Mouse (Mus musculus) liver, embryonic 12.5 days (tissue): ENCODE data around the gene Tsc22d4. TPM values are rescaled to one million over a fixed set of nuclear protein-coding genes. Genes with fewer than 3 reads are reported as not detected.

Experiments used
- ATAC-seq: fragments of 200-750 bp; cut with Nextera tagmentation; 2 replicates; pipeline ENCODE4 v1.8.0; 2017; ENCODE audit warnings: moderate number of reproducible peaks, mild to moderate bottlenecking, moderate library complexity
- H3K27ac ChIP-seq: fragments of 300-500 bp; sonication (generic); 2 replicates; pipeline ENCODE4 v1.5.1; 2016; ENCODE audit warnings: mild to moderate bottlenecking
- H3K27me3 ChIP-seq: fragments of 300-500 bp; sonication (generic); replicated peaks from 2 replicates; pipeline ENCODE4 v1.6.1; 2016; ENCODE audit warnings: mild to moderate bottlenecking, moderate library complexity
- H3K36me3 ChIP-seq: fragments of 300-500 bp; sonication (generic); 2 replicates; pipeline ENCODE4 v1.6.1; 2016; ENCODE audit warnings: mild to moderate bottlenecking, moderate library complexity
- H3K4me1 ChIP-seq: fragments of 300-500 bp; sonication (generic); 2 replicates; pipeline ENCODE4 v1.6.1; 2016
- H3K4me2 ChIP-seq: fragments of 300-500 bp; sonication (generic); 2 replicates; pipeline ENCODE4 v1.6.1; 2016; ENCODE audit warnings: mild to moderate bottlenecking, moderate library complexity
- H3K4me3 ChIP-seq: fragments of 300-500 bp; sonication (generic); 2 replicates; pipeline ENCODE4 v1.5.1; 2016; ENCODE audit warnings: mild to moderate bottlenecking, moderate library complexity
- H3K9ac ChIP-seq: fragments of 300-500 bp; sonication (generic); 2 replicates; pipeline ENCODE4 v1.6.1; 2016; ENCODE audit warnings: mild to moderate bottlenecking, moderate library complexity
- H3K9me3 ChIP-seq: fragments of 300-500 bp; sonication (generic); replicated peaks from 2 replicates; pipeline ENCODE4 v1.6.1; 2016; ENCODE audit warnings: mild to moderate bottlenecking, moderate library complexity
- WGBS: fragments of 180-500 bp; shearing (Covaris S2); methylation state at CpG from one replicate; pipeline ENCODE4 v1.1.7; 2016; ENCODE audit not compliant: insufficient replicate concordance; 5-methylcytosine and 5-hydroxymethylcytosine counted together
- polyA plus RNA-seq: library from polyadenylated mRNA; unstranded; fragments of >200 nt; fragmentation: Nextera tagmentation; extraction: Ambion mirVana; gene quantifications from 2 replicates; pipeline ENCODE4 v1.2.1, GENCODE M21; 2016

Gene Tsc22d4
- polyA plus RNA-seq, 1 experiment from 2014 or later = 99.2 TPM

- H3K27ac ChIP-seq = peak overlapping the region; percentile 68
- 22% methylated on average over 5 of the region's 5 CpGs for WGBS
Observed at GRCm38 (mm10) chr5:137776408-137776918, 30.9 kb downstream of the Tsc22d4 start.

GRCm38 (mm10) chr5:137777267-137777845 lies 31.8 kb downstream of the Tsc22d4 start:
- no peak for ATAC-seq
- H3K27ac ChIP-seq = no peak overlapping the region; the same call in 1 of the 2 replicates
- H3K36me3 ChIP-seq = peaks cover 24% of the 10 kb centered on the region
- peaks cover 73% of the 10 kb centered on the region for H3K4me1 ChIP-seq
- H3K4me2 ChIP-seq = peak overlapping the region; percentile 94; the same call in 1 of the 2 replicates
- no peak overlapping the region for H3K9ac ChIP-seq
- WGBS = 69% methylated on average over 7 of the region's 7 CpGs
- H3K4me3 ChIP-seq = no peak overlapping the region
- H3K27me3 ChIP-seq = no peaks in the 10 kb centered on the region
- H3K9me3 ChIP-seq = no peaks in the 10 kb centered on the region

More at GRCm38 (mm10) chr5:137776408-137776918, 30.9 kb downstream of the Tsc22d4 start:
- Histone ChIP-seq H3K4me2 (peak overlapping the region; percentile 15; the same call in 1 of the 2 replicates), H3K9ac (peak overlapping the region; percentile 45), H3K4me3 (no peak overlapping the region), H3K9me3 (no peaks in the 10 kb centered on the region), H3K36me3 (peaks cover 15% of the 10 kb centered on the region), H3K4me1 (peaks cover 65% of the 10 kb centered on the region), H3K27me3 (no peaks in the 10 kb centered on the region)
- ATAC-seq = peak; percentile 14; the same call in 1 of the 2 replicates

DNA sequence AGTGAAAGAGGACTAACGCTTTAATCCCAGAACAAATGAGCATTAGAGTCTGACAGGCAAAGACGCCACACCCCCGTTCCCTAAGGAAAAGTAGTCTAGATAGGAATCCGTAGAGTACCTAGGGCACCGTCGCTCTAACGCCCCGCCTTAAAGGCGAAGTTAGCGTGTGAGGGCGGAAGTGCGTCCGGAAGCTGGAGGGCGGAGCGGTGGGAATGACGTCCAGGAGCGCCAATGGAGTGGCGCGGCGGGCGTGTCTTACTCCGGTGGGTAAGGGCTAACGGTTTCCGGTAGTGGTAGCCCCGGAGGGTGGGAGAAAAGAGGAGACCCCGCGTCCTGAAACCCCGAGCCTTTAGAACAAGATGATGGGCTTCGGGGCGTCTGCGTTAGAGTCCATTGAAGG lies 33.1 kb downstream of the Tsc22d4 start, which contains the start of gene Ppp1r35:
TSS of gene Ppp1r35 (plus strand) at position 215 of the 400 bp plus-strand sequence.
- H3K36me3 ChIP-seq = peaks cover 37% of the 10 kb centered on the region
- H3K4me2 ChIP-seq = peak within 1 kb of the TSS; percentile 94
- no peaks in the 10 kb centered on the region for H3K27me3 ChIP-seq
- H3K9me3 ChIP-seq = no peaks in the 10 kb centered on the region
- peaks cover 73% of the 10 kb centered on the region for H3K4me1 ChIP-seq
- peak within 1 kb of the TSS; percentile 95 for H3K9ac ChIP-seq
- ATAC-seq = peak; percentile 92
- H3K4me3 ChIP-seq = peak within 1 kb of the TSS; percentile 98
- WGBS = under 1% methylated on average over 29 of the region's 31 CpGs
- peak within 1 kb of the TSS; percentile 93 for H3K27ac ChIP-seq

DNA sequence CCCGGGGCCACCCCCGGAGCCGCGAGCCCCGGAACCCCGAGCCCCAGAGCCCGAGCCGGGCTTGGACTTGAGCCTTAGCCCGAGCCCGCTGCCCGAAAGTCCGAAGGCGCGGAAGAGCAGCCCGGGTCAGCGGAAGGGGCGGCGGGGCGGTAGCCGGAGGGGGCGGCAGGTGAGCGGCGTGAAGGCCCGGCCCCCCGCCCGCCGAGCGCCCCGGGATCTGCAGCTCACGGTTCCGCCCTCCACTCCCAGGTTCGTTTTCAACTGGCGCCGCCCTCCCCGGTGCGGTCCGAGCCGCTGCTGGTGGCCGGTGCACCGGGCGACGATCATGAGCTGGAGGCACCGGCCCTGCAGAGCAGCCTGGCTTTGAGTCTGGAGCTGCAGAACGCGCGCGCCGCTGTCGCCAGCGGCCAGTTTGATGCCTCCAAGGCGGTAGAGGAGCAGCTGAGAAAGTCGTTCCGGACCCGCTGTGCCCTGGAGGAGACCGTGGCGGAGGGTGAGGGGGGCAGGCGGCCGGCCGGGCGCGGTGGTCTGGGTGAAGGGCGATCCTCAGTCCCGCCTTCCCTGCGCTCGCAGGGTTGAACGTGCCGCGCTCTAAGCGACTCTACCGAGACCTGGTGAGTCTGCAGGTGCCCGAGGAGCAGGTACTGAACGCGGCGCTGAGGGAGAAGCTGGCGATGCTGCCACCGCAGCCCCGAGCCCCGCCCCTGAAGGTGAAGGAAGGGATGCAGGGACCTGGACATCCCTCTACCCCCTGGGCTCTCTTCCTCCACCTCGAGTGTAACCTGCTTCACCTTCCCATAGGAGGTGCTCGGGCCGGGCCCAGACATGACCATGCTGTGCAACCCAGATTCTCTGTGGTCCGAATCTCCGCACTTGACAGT lies 33.8 kb downstream of the Tsc22d4 start:
- Histone ChIP-seq H3K9me3 (no peaks in the 10 kb centered on the region), H3K4me1 (peaks cover 79% of the 10 kb centered on the region), H3K4me2 (peak overlapping the region; percentile 94), H3K4me3 (peak overlapping the region; percentile 98), H3K9ac (peak overlapping the region; percentile 95), H3K27ac (peak overlapping the region; percentile 93), H3K27me3 (no peaks in the 10 kb centered on the region), H3K36me3 (peaks cover 44% of the 10 kb centered on the region)
- peak; percentile 65 for ATAC-seq
- WGBS = under 1% methylated on average over 83 of the region's 83 CpGs

- H3K9me3 ChIP-seq = no peaks in the 10 kb centered on the region
- H3K4me2 ChIP-seq = no peak overlapping the region
- no peaks in the 10 kb centered on the region for H3K27me3 ChIP-seq
- H3K9ac ChIP-seq = no peak overlapping the region
- no peak overlapping the region for H3K4me3 ChIP-seq
- 83% methylated on average over 7 of the region's 7 CpGs for WGBS
- ATAC-seq = no peak
- H3K4me1 ChIP-seq = peaks cover 79% of the 10 kb centered on the region
- peaks cover 52% of the 10 kb centered on the region for H3K36me3 ChIP-seq
- 0 out of 2 replicates have a peak overlapping the region, but pooled peaks have one; percentile 18 for H3K27ac ChIP-seq
Observed at GRCm38 (mm10) chr5:137781661-137782060, 36.1 kb downstream of the Tsc22d4 start.

- Histone ChIP-seq H3K4me2 (peak overlapping the region; percentile 98), H3K4me3 (peak overlapping the region; percentile 76; the same call in 1 of the 2 replicates), H3K36me3 (peaks cover 52% of the 10 kb centered on the region), H3K27ac (peak overlapping the region; percentile 99), H3K9me3 (no peaks in the 10 kb centered on the region), H3K9ac (peak overlapping the region; percentile 91; the same call in 1 of the 2 replicates), H3K27me3 (0 out of 2 replicates have a peak, but pooled peaks cover under 1% of the 10 kb centered on the region), H3K4me1 (peaks cover 70% of the 10 kb centered on the region)
- no peak for ATAC-seq
- 81% methylated on average over 13 of the region's 13 CpGs for WGBS
Observed at GRCm38 (mm10) chr5:137782776-137783522, 37.4 kb downstream of the Tsc22d4 start.

DNA sequence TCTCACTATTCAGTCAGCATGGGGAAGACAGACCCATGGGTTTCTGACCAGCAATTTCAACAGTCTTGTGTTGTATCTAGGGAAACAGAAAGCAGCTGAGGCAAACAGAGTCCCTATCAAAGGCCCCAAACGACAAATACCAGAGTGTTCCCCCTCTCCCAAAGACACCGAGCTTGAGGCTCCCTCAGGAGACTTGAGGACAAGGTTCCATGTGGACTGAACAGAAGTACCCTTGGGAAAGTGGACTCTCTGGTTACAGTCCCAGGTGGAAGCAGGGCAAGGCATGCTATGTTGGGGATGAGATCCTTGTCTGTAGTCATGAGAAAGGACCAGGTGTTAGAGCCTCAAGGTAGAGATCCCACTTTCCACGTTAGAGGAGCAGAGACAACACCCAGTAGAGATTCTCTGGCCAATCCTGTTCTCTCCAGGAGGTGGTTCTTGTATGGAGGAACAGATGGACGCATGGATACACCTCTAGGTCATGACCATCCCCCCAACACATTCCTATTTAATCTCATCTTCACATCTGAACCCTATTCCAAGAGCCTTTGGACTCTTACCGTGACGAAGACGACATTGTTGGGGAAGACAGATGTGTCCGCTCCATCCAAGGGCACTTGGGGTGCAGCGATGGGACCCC lies 38.5 kb downstream of the Tsc22d4 start:
- 62% methylated on average over 9 of the region's 9 CpGs for WGBS
- peak overlapping the region; percentile 76 for H3K4me3 ChIP-seq
- H3K27me3 ChIP-seq = peaks cover 4% of the 10 kb centered on the region; the same call in 1 of the 2 replicates
- no peak for ATAC-seq
- H3K4me1 ChIP-seq = peaks cover 69% of the 10 kb centered on the region
- peaks cover 52% of the 10 kb centered on the region for H3K36me3 ChIP-seq
- H3K9ac ChIP-seq = peak overlapping the region; percentile 91
- H3K27ac ChIP-seq = peak overlapping the region; percentile 99
- peak overlapping the region; percentile 98 for H3K4me2 ChIP-seq
- no peaks in the 10 kb centered on the region for H3K9me3 ChIP-seq

DNA sequence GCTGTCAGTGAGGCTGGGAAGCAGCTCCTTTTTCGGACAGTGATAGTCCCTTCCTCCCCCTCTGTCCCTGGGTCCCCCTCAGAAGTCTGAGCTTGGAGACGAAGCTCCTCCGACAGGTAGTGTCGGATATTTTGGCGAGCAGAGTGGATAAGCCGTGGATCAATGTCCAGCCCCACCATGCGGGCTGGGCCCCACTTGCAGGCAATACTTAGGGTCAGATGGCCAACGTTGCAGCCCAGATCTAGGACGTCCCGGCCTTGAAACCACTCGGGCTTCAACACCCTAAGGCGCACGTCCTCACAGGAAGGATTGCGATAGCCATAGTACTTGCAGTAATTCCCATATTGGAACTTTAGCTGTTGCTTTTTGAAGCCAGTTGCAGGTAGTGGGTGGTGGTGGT lies 39.0 kb downstream of the Tsc22d4 start:
- H3K4me2 ChIP-seq = peak overlapping the region; percentile 98
- H3K4me3 ChIP-seq = peak overlapping the region; percentile 76
- 71% methylated on average over 14 of the region's 14 CpGs for WGBS
- peaks cover 52% of the 10 kb centered on the region for H3K36me3 ChIP-seq
- H3K9me3 ChIP-seq = no peaks in the 10 kb centered on the region
- H3K27me3 ChIP-seq = peaks cover 4% of the 10 kb centered on the region; the same call in 1 of the 2 replicates
- H3K4me1 ChIP-seq = peaks cover 67% of the 10 kb centered on the region
- ATAC-seq = no peak
- H3K27ac ChIP-seq = peak overlapping the region; percentile 99
- H3K9ac ChIP-seq = peak overlapping the region; percentile 91

DNA sequence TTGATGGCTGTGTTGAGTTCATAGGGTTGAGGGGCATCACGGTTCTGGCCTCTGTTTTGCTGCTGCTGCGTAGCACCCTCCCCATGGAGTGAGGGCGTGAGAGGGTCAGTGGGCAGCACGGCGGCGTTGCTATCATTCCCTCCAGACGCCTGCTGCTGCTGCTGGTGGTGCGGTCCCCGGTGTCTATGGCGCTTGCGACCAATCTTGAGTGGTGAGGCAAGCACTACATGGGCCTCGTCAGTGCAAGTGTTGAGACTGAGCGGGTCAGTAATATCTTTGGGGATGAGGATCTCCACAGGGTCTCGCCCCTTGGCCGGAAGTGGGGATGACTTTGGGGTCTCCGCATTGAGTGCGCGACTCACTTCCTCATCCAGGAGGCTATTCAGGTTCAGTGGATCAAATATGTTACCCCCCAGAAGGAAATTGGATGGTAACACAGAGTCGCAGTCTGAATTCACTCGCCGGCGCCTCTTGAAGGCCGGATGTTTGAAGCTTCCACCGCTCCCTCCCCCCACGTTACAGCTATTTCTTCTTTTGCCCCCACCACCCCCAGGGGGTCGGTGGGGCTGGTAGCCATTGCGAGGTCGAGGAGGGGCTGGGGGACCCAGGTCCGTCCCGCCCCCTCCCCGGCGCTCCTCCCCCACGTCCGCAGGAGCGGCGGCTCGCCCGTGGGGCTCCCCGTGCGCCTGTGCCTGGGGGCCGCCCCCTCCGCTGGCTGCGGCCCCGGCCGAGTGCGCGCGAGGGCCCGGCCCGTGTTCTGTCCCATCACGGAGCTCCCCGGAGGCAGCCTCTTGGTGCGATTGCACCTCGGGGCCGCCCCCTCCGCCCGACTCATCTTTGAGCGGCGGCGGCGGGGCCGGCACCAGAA lies 39.9 kb downstream of the Tsc22d4 start:
- Histone ChIP-seq H3K27ac (peak overlapping the region; percentile 99), H3K4me2 (peak overlapping the region; percentile 98), H3K4me3 (peak overlapping the region; percentile 76), H3K9ac (peak overlapping the region; percentile 91), H3K9me3 (no peaks in the 10 kb centered on the region), H3K36me3 (peaks cover 48% of the 10 kb centered on the region), H3K27me3 (peaks cover 4% of the 10 kb centered on the region; the same call in 1 of the 2 replicates), H3K4me1 (peaks cover 58% of the 10 kb centered on the region)
- 2% methylated on average over 62 of the region's 62 CpGs for WGBS
- peak; percentile 13 for ATAC-seq
